Mouse (Mus musculus) liver, embryonic 14.5 days (tissue): ENCODE data around the gene Nudt16. TPM values are rescaled to one million over a fixed set of nuclear protein-coding genes. Genes with fewer than 3 reads are reported as not detected.

Source experiments
- ATAC-seq: fragments of 200-750 bp; cut with Nextera tagmentation; 2 replicates; pipeline ENCODE4 v1.8.0; 2017; ENCODE audit warnings: moderate number of reproducible peaks, mild to moderate bottlenecking, moderate library complexity; ENCODE audit not compliant: insufficient read depth
- DNase-seq, 3 experiments: peaks; one replicate each; pipeline ENCODE4 v3.0.0-alpha.2; 2012 to 2013; ENCODE audit warnings: low read depth in 3 of 3, low spot score in 3 of 3
- H3K27ac ChIP-seq: fragments of 300-500 bp; sonication (generic); 2 replicates; pipeline ENCODE4 v1.5.1; 2014; ENCODE audit warnings: moderate library complexity, mild to moderate bottlenecking, control low read depth, inconsistent platforms
- H3K27me3 ChIP-seq: fragments of 300-500 bp; sonication (generic); 2 replicates; pipeline ENCODE4 v1.6.1; 2014; ENCODE audit warnings: mild to moderate bottlenecking, low read length, moderate library complexity; ENCODE audit not compliant: control insufficient read depth, insufficient read depth
- H3K36me3 ChIP-seq: fragments of 300-500 bp; sonication (generic); replicated peaks from 2 replicates; pipeline ENCODE4 v1.6.1; 2014; ENCODE audit warnings: low read depth; ENCODE audit not compliant: control insufficient read depth, insufficient read depth
- H3K4me1 ChIP-seq, 2 experiments: fragments of 200-500 bp in 1 of 2; fragments of 300-500 bp in 1 of 2; sonication (generic) in 1 of 2; replicated peaks; 2 replicates each; pipeline ENCODE4 v1.6.1; 2012 to 2014; ENCODE audit warnings: antibody characterized with exemption in 1 of 2, inconsistent platforms in 1 of 2, low read length in 1 of 2; ENCODE audit not compliant: control insufficient read depth in 2 of 2, insufficient read depth in 2 of 2
- H3K4me2 ChIP-seq: fragments of 300-500 bp; sonication (generic); 2 replicates; pipeline ENCODE4 v1.6.1; 2014; ENCODE audit warnings: low read depth, mild to moderate bottlenecking, control low read depth, moderate library complexity
- H3K4me3 ChIP-seq, 2 experiments: fragments of 200-500 bp in 1 of 2; fragments of 300-500 bp in 1 of 2; sonication (generic) in 1 of 2; 2 replicates each; pipeline ENCODE4 v1.5.1; 2012 to 2014; ENCODE audit warnings: low read depth in 2 of 2, low read length in 2 of 2, mild to moderate bottlenecking in 2 of 2, control low read depth in 1 of 2, inconsistent platforms in 1 of 2, moderate library complexity in 1 of 2; ENCODE audit not compliant: insufficient read depth in 1 of 2
- H3K9ac ChIP-seq: fragments of 300-500 bp; sonication (generic); replicated peaks from 2 replicates; pipeline ENCODE4 v1.6.1; 2014; ENCODE audit warnings: mild to moderate bottlenecking, control low read depth, moderate library complexity
- H3K9me3 ChIP-seq: fragments of 300-500 bp; sonication (generic); 2 replicates; pipeline ENCODE4 v1.6.1; 2016; ENCODE audit warnings: low read length, mixed read lengths; ENCODE audit not compliant: control insufficient read depth
- CTCF ChIP-seq: IDR thresholded peaks from 2 replicates; pipeline ENCODE4 v1.5.1; 2016; ENCODE audit warnings: antibody characterized with exemption, low read depth, control low read depth
- EP300 ChIP-seq: IDR thresholded peaks from 2 replicates; pipeline ENCODE4 v1.6.1; 2016; ENCODE audit warnings: antibody characterized with exemption, low read depth
- WGBS: fragments of 180-500 bp; shearing (Covaris S2); extraction: QIAGEN DNeasy Blood & Tissue Kit; methylation state at CpG from one replicate; pipeline ENCODE4 v1.1.7; 2014; ENCODE audit not compliant: insufficient replicate concordance; 5-methylcytosine and 5-hydroxymethylcytosine counted together
- polyA plus RNA-seq, 2 experiments: library from polyadenylated mRNA; depleted of rRNA in 1 of 2; stranded (reverse) in 1 of 2; unstranded in 1 of 2; fragments of >200 nt; fragmentation: Nextera tagmentation in 1 of 2; extraction: Ambion mirVana in 1 of 2; gene quantifications; 2 replicates each; pipeline versions ENCODE4 v1.2.1 to v1.2.3; 2012 to 2014

Nudt16 gene
- polyA plus RNA-seq (2012; rRNA removed) (2.5 and 3.2 TPM in 2 replicates), polyA plus RNA-seq (2014; fragmentation: Nextera tagmentation; extraction: Ambion mirVana) (4.3 and 4.4 TPM in 2 replicates)

DNA sequence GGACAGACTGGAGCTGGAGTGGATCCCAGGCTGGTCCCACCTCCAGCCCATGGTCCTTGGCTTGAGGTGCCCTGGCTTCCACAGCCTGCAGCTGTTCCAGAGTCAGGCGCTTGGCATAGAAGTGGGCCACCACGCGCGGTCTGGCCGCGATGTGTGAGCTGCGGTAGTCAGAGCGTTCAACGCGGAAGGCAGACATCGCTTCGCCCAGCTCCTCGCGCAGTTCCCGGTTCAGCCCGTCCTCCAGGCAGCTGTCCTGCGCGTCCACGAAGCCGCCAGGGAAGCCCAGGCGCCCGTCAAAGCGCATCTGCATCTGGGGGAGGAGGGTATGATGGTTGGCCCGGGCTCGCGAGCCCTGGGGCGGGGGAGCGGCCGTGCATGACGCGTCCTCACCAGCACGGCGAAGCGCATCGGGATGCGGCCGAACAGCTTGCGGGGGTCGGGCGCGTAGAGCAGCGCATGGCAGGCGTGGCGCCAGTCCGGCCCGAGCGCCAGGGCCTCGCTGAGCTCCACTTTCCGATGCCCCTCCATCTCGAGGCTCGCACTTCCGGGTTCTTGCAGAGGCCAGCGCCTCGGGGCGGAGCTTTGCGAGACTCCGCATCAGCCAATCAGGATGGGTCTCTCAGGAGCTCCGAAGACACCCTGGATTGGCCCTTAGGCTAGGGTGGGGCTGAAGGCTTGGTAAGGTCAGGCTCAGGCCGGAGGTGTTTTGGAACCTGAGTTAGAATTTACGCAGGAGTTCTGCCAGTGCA is at the start of gene Nudt16:
Gene Nudt16, minus strand, starts transcription at position 572 of the 749 bp plus-strand sequence.
- Histone ChIP-seq H3K9me3 (no peaks in the 10 kb centered on the region), H3K4me1 (peaks cover 6 to 9% of the 10 kb centered on the region in 2 experiments), H3K27ac (no peak within 1 kb of the TSS), H3K4me3 (peak within 1 kb of the TSS; percentile 80 to 91), H3K4me2 (peak within 1 kb of the TSS; percentile 93), H3K9ac (peak within 1 kb of the TSS; percentile 75), H3K36me3 (no peaks in the 10 kb centered on the region), H3K27me3 (no peaks in the 10 kb centered on the region)
- ATAC-seq: peak; percentile 100
- peak; percentile 73 to 87 (median 82) for DNase-seq
- TF ChIP-seq CTCF (no peak), EP300 (no peak)
- under 1% methylated on average over 60 of the region's 60 CpGs for WGBS

DNA sequence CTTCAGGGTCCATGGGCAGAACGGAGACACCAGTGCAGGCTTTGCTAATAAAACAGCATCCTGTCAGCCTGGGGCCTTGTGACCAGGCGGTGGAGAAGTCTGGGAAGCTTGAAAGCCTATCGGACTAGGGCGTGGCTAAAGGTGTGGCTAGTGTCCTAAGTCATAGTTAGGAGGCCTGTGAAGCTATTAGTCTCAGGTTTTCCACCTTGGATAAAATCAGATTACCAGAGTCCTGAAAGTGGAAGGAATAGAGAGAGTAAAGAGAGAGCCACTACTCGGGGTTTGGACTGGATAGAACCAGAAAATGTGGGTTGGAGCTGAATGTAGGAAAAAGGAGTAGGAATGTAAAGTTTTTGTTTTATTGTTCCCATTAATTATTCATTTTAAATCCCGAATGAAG is 13.4 kb upstream of the Nudt16 start, which contains the start of gene 1700080E11Rik:
Gene 1700080E11Rik, minus strand, starts transcription at position 101 of the 400 bp plus-strand sequence.
- Histone ChIP-seq H3K27ac (no peak within 1 kb of the TSS), H3K4me1 (no peaks in the 10 kb centered on the region), H3K27me3 (no peaks in the 10 kb centered on the region), H3K9me3 (no peaks in the 10 kb centered on the region), H3K4me3 (no peak within 1 kb of the TSS), H3K9ac (no peak within 1 kb of the TSS), H3K4me2 (no peak within 1 kb of the TSS), H3K36me3 (no peaks in the 10 kb centered on the region)
- DNase-seq (no peak), ATAC-seq (no peak)
- TF ChIP-seq CTCF: no peak
- TF ChIP-seq EP300: no peak
- 57% methylated on average over 6 of the region's 6 CpGs for WGBS

DNA sequence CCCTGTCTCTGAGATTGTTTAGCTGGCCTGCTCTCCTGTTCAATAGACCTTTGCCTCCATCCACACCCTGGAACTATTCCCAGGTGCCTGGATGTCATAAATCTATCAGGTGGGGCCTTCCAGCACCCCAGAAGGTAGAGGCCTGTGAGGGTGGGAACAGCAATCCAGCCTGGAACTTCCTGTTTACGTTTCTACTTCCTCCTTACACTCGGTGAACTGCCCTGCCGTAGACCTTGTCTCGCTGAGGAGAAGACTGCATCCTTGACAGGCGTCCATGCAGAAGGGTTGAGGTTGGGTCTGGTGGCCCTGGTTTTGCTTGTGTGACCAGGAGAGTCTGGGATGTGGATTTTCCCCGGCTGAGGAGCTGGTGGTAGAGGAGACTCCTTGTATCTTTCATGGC is 7.6 kb upstream of the Nudt16 start:
- H3K9ac ChIP-seq: no peak overlapping the region
- ATAC-seq (no peak), DNase-seq (no peak)
- H3K9me3 ChIP-seq: no peaks in the 10 kb centered on the region
- no peak overlapping the region for H3K4me3 ChIP-seq
- no peaks in the 10 kb centered on the region for H3K27me3 ChIP-seq
- H3K4me2 ChIP-seq: no peak overlapping the region
- WGBS: 27% methylated on average over 6 of the region's 6 CpGs
- no peaks in the 10 kb centered on the region for H3K36me3 ChIP-seq
- no peak for TF ChIP-seq CTCF
- TF ChIP-seq EP300: no peak
- no peak overlapping the region for H3K27ac ChIP-seq
- H3K4me1 ChIP-seq: no peaks in the 10 kb centered on the region; a peak in 1 of 4 replicates

DNA sequence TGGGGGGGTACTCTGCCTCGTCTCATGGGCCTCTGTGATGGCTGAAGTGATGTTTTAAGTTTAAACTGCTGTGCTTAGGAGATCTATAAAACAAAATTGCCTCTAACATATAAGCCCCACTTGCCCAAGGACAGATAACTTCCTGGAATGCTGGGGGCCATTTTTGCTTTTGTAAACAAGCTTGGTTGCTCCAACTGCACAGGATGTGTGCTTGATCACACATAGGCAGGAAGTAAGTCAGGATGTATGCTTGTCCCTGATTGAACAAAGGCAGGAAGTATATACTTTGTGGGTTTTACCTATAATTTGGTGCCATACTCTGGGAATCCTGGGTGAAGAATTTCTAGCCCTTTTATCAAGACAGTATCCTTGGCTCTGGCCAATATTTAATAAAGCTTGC is 4.8 kb upstream of the Nudt16 start:
- Histone ChIP-seq H3K4me1 (peaks cover 3 to 5% of the 10 kb centered on the region in 2 experiments), H3K9me3 (no peaks in the 10 kb centered on the region), H3K36me3 (no peaks in the 10 kb centered on the region), H3K27me3 (no peaks in the 10 kb centered on the region), H3K9ac (no peak overlapping the region), H3K4me3 (no peak overlapping the region), H3K4me2 (no peak overlapping the region), H3K27ac (no peak overlapping the region)
- TF ChIP-seq CTCF (no peak), EP300 (no peak)
- ATAC-seq: no peak
- WGBS: 15% methylated on average over 1 of the region's 1 CpGs
- no peak for DNase-seq

DNA sequence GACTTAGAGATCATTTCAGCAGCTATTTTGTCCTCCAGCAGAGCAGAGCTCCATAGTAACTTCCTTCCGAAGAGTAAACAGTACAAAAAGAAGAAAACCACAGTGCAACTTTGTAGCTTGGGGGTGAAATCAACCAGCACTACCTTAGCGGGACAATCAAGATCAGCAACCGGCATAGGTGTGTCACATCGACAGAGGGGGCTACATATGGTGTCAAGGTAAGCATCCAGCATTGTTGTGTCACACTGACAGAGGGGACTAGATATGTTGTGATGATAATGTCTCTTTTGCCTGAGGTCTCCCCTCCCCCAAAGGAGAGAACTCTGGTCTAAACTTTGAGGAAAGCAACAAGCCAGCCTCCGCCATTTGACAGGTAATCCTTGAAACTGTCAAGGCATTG is 2.9 kb upstream of the Nudt16 start:
- Histone ChIP-seq H3K9me3 (no peaks in the 10 kb centered on the region), H3K4me1 (peaks cover 6 to 9% of the 10 kb centered on the region in 2 experiments), H3K27ac (no peak overlapping the region), H3K4me2 (no peak overlapping the region), H3K36me3 (no peaks in the 10 kb centered on the region), H3K27me3 (no peaks in the 10 kb centered on the region), H3K9ac (no peak overlapping the region), H3K4me3 (no peak overlapping the region)
- no peak for TF ChIP-seq CTCF
- TF ChIP-seq EP300: no peak
- ATAC-seq (no peak), DNase-seq (no peak)
- 55% methylated on average over 5 of the region's 5 CpGs for WGBS
